Mouse (Mus musculus): ENCODE results near the gene Gm20388.
A peak's percentile ranks its signal among the peaks of the same experiment; 100 is the strongest.

Gene Gm20388

GRCm38 (mm10) chr8:122960323-122960722, 3049.7 kb downstream of the Gm20388 start:
- no peak for DNase-seq (ENCODE audit: low spot score)

- DNase-seq (ENCODE audit: low spot score), result no peak
Measured at GRCm38 (mm10) chr8:122960932-122961331, 3050.3 kb downstream of the Gm20388 start.

- no peak for DNase-seq (ENCODE audit: low spot score)
Measured at GRCm38 (mm10) chr8:122961458-122961857, 3050.8 kb downstream of the Gm20388 start.

GRCm38 (mm10) chr8:122962046-122962445, 3051.4 kb downstream of the Gm20388 start:
- no peak for DNase-seq (ENCODE audit: low spot score)

- DNase-seq (ENCODE audit: low spot score), result no peak
Measured at GRCm38 (mm10) chr8:122966638-122967037, 3056.0 kb downstream of the Gm20388 start.

- DNase-seq (ENCODE audit: low spot score), result no peak
Measured at GRCm38 (mm10) chr8:122968145-122968544, 3057.5 kb downstream of the Gm20388 start.

GRCm38 (mm10) chr8:122969964-122970620, 3059.5 kb downstream of the Gm20388 start:
- DNase-seq (ENCODE audit: low spot score), result no peak

GRCm38 (mm10) chr8:122976046-122976445, 3065.4 kb downstream of the Gm20388 start:
- no peak for DNase-seq (ENCODE audit: low spot score)

- DNase-seq (ENCODE audit: low spot score), result no peak
Measured at GRCm38 (mm10) chr8:122979424-122979823, 3068.8 kb downstream of the Gm20388 start.

- DNase-seq (ENCODE audit: low spot score), result no peak
Measured at GRCm38 (mm10) chr8:122979865-122980509, 3069.3 kb downstream of the Gm20388 start.

- no peak for DNase-seq (ENCODE audit: low spot score)
Measured at GRCm38 (mm10) chr8:122981646-122982045, 3071.0 kb downstream of the Gm20388 start.

- DNase-seq (ENCODE audit: low spot score), result no peak
Measured at GRCm38 (mm10) chr8:122983178-122983942, 3072.7 kb downstream of the Gm20388 start.

GRCm38 (mm10) chr8:122984175-122984574, 3073.5 kb downstream of the Gm20388 start:
- DNase-seq (ENCODE audit: low spot score), result no peak

GRCm38 (mm10) chr8:122986501-122987184, 3076.0 kb downstream of the Gm20388 start:
- DNase-seq (ENCODE audit: low spot score), result no peak

- no peak for DNase-seq (ENCODE audit: low spot score)
Measured at GRCm38 (mm10) chr8:122987255-122987654, 3076.6 kb downstream of the Gm20388 start.

GRCm38 (mm10) chr8:122988955-122989354, 3078.3 kb downstream of the Gm20388 start:
- DNase-seq (ENCODE audit: low spot score), result no peak

- peak; percentile 24 for DNase-seq (ENCODE audit: low spot score)
Measured at GRCm38 (mm10) chr8:122989976-122990375, 3079.3 kb downstream of the Gm20388 start.

- DNase-seq (ENCODE audit: low spot score), result no peak
Measured at GRCm38 (mm10) chr8:122991368-122991767, 3080.7 kb downstream of the Gm20388 start.

GRCm38 (mm10) chr8:122992296-122992695, 3081.7 kb downstream of the Gm20388 start:
- no peak for DNase-seq (ENCODE audit: low spot score)

GRCm38 (mm10) chr8:122993031-122993430, 3082.4 kb downstream of the Gm20388 start:
- no peak for DNase-seq (ENCODE audit: low spot score)

GRCm38 (mm10) chr8:122993740-122994139, 3083.1 kb downstream of the Gm20388 start:
- no peak for DNase-seq (ENCODE audit: low spot score)

- DNase-seq (ENCODE audit: low spot score), result no peak
Measured at GRCm38 (mm10) chr8:122997963-122998362, 3087.3 kb downstream of the Gm20388 start.

All from MN1 (cell line).